Mouse (Mus musculus) limb, embryonic 12.5 days (tissue): Measurements from ENCODE around the gene Kif5a. TPM values are rescaled to one million over a fixed set of nuclear protein-coding genes. Genes with fewer than 3 reads are reported as not detected.

Source experiments
- ATAC-seq: fragments of 200-750 bp; cut with Nextera tagmentation; 2 replicates; pipeline ENCODE4 v1.8.0; 2017; ENCODE audit warnings: low read depth, moderate TSS enrichment; ENCODE audit not compliant: insufficient number of reproducible peaks, insufficient read depth, low FRiP score, low TSS enrichment
- H3K27ac ChIP-seq: fragments of 300-500 bp; sonication (generic); 2 replicates; pipeline ENCODE4 v1.5.1; 2016; ENCODE audit warnings: mild to moderate bottlenecking, moderate library complexity
- H3K27me3 ChIP-seq: fragments of 300-500 bp; sonication (generic); 2 replicates; pipeline ENCODE4 v1.6.1; 2016; ENCODE audit warnings: mild to moderate bottlenecking, moderate library complexity
- H3K36me3 ChIP-seq: fragments of 300-500 bp; sonication (generic); 2 replicates; pipeline ENCODE4 v1.6.1; 2016; ENCODE audit warnings: mild to moderate bottlenecking, moderate library complexity
- H3K4me1 ChIP-seq: fragments of 300-500 bp; sonication (generic); replicated peaks from 2 replicates; pipeline ENCODE4 v1.6.1; 2016
- H3K4me2 ChIP-seq: fragments of 300-500 bp; sonication (generic); 2 replicates; pipeline ENCODE4 v1.6.1; 2016; ENCODE audit warnings: mild to moderate bottlenecking, moderate library complexity
- H3K4me3 ChIP-seq: fragments of 300-500 bp; sonication (generic); replicated peaks from 2 replicates; pipeline ENCODE4 v1.5.1; 2016; ENCODE audit warnings: mild to moderate bottlenecking
- H3K9ac ChIP-seq: fragments of 300-500 bp; sonication (generic); replicated peaks from 2 replicates; pipeline ENCODE4 v1.6.1; 2016; ENCODE audit warnings: mild to moderate bottlenecking, moderate library complexity
- H3K9me3 ChIP-seq: fragments of 300-500 bp; sonication (generic); 2 replicates; pipeline ENCODE4 v1.6.1; 2016; ENCODE audit warnings: mild to moderate bottlenecking, moderate library complexity
- WGBS: fragments of 180-500 bp; shearing (Covaris S2); methylation state at CpG from one replicate; pipeline ENCODE4 v1.1.7; 2016; 5-methylcytosine and 5-hydroxymethylcytosine counted together
- polyA plus RNA-seq: library from polyadenylated mRNA; unstranded; fragments of >200 nt; fragmentation: Nextera tagmentation; extraction: Ambion mirVana; gene quantifications from 2 replicates; pipeline ENCODE4 v1.2.1, GENCODE M21; 2016

Kif5a gene
- polyA plus RNA-seq, 1 experiment from 2014 or later = 5.6 TPM

- H3K4me1 ChIP-seq = peaks cover 53% of the 10 kb centered on the region
- H3K36me3 ChIP-seq = peaks cover 55% of the 10 kb centered on the region
- peak within 1 kb of the TSS; percentile 98 for H3K4me2 ChIP-seq
These were observed 73.3 kb downstream of the Kif5a start, which contains the start of gene Arhgef25 for GRCm38 (mm10) chr10:127189651-127190381. Gene Arhgef25, minus strand, starts transcription at chr10:127190083.

GRCm38 (mm10) chr10:127189116-127189650 is 74.0 kb downstream of the Kif5a start:
- peak overlapping the region; percentile 96 for H3K27ac ChIP-seq
- peaks cover 53% of the 10 kb centered on the region for H3K4me1 ChIP-seq
- 1% methylated on average over 26 of the region's 26 CpGs for WGBS
- H3K4me3 ChIP-seq = peak overlapping the region; percentile 76
- ATAC-seq = no peak; the same call in 1 of the 2 replicates
- H3K9ac ChIP-seq = peak overlapping the region; percentile 93
- peaks cover 5% of the 10 kb centered on the region; the same call in 1 of the 2 replicates for H3K9me3 ChIP-seq
- H3K4me2 ChIP-seq = peak overlapping the region; percentile 98
- H3K27me3 ChIP-seq = peaks cover 7% of the 10 kb centered on the region; the same call in 1 of the 2 replicates
- H3K36me3 ChIP-seq = peaks cover 60% of the 10 kb centered on the region

More at GRCm38 (mm10) chr10:127189651-127190381, 73.3 kb downstream of the Kif5a start, which contains the start of gene Arhgef25:
- Histone ChIP-seq H3K9ac (peak within 1 kb of the TSS; percentile 93), H3K27ac (peak within 1 kb of the TSS; percentile 96), H3K4me3 (peak within 1 kb of the TSS; percentile 76), H3K9me3 (peaks cover 5% of the 10 kb centered on the region; the same call in 1 of the 2 replicates), H3K27me3 (peaks cover 4% of the 10 kb centered on the region; the same call in 1 of the 2 replicates)
- WGBS = under 1% methylated on average over 31 of the region's 35 CpGs
- no peak; the same call in 1 of the 2 replicates for ATAC-seq

- H3K36me3 ChIP-seq = peaks cover 62% of the 10 kb centered on the region
- peaks cover 57% of the 10 kb centered on the region for H3K4me1 ChIP-seq
- peak; percentile 85 for ATAC-seq
These were observed 74.6 kb downstream of the Kif5a start for GRCm38 (mm10) chr10:127188465-127189115.

GRCm38 (mm10) chr10:127188079-127188453 is 75.1 kb downstream of the Kif5a start:
- H3K4me1 ChIP-seq = peaks cover 57% of the 10 kb centered on the region
- peak; percentile 16; the same call in 1 of the 2 replicates for ATAC-seq
- H3K36me3 ChIP-seq = peaks cover 63% of the 10 kb centered on the region

More at GRCm38 (mm10) chr10:127188465-127189115, 74.6 kb downstream of the Kif5a start:
- peak overlapping the region; percentile 76 for H3K4me3 ChIP-seq
- peaks cover 7% of the 10 kb centered on the region; the same call in 1 of the 2 replicates for H3K27me3 ChIP-seq
- WGBS = under 1% methylated on average over 42 of the region's 46 CpGs
- peak overlapping the region; percentile 96 for H3K27ac ChIP-seq
- peak overlapping the region; percentile 98 for H3K4me2 ChIP-seq
- peaks cover 5% of the 10 kb centered on the region; the same call in 1 of the 2 replicates for H3K9me3 ChIP-seq
- H3K9ac ChIP-seq = peak overlapping the region; percentile 93

GRCm38 (mm10) chr10:127187371-127188078 is 75.6 kb downstream of the Kif5a start:
- H3K4me3 ChIP-seq = peak overlapping the region; percentile 76
- H3K27ac ChIP-seq = peak overlapping the region; percentile 96
- H3K36me3 ChIP-seq = peaks cover 63% of the 10 kb centered on the region
- H3K9me3 ChIP-seq = peaks cover 5% of the 10 kb centered on the region; the same call in 1 of the 2 replicates
- H3K4me2 ChIP-seq = peak overlapping the region; percentile 98
- peak overlapping the region; percentile 93 for H3K9ac ChIP-seq
- ATAC-seq = no peak
- H3K4me1 ChIP-seq = peaks cover 51% of the 10 kb centered on the region
- H3K27me3 ChIP-seq = peaks cover 12% of the 10 kb centered on the region; the same call in 1 of the 2 replicates
- WGBS = 42% methylated on average over 10 of the region's 10 CpGs

More at GRCm38 (mm10) chr10:127188079-127188453, 75.1 kb downstream of the Kif5a start:
- H3K9ac ChIP-seq = peak overlapping the region; percentile 93
- H3K27ac ChIP-seq = peak overlapping the region; percentile 96
- H3K4me2 ChIP-seq = peak overlapping the region; percentile 98
- WGBS = 1% methylated on average over 20 of the region's 21 CpGs
- peaks cover 5% of the 10 kb centered on the region; the same call in 1 of the 2 replicates for H3K9me3 ChIP-seq
- peaks cover 11% of the 10 kb centered on the region; the same call in 1 of the 2 replicates for H3K27me3 ChIP-seq
- H3K4me3 ChIP-seq = peak overlapping the region; percentile 76

GRCm38 (mm10) chr10:127186451-127186850 is 76.7 kb downstream of the Kif5a start:
- peaks cover 56% of the 10 kb centered on the region for H3K36me3 ChIP-seq
- ATAC-seq = no peak
- WGBS = 91% methylated on average over 1 of the region's 1 CpGs
- no peak overlapping the region for H3K4me3 ChIP-seq
- H3K27me3 ChIP-seq = peaks cover 20% of the 10 kb centered on the region
- H3K4me1 ChIP-seq = peaks cover 49% of the 10 kb centered on the region
- H3K4me2 ChIP-seq = no peak overlapping the region
- H3K9me3 ChIP-seq = peaks cover 5% of the 10 kb centered on the region; the same call in 1 of the 2 replicates
- H3K9ac ChIP-seq = no peak overlapping the region
- no peak overlapping the region for H3K27ac ChIP-seq

- peaks cover 5% of the 10 kb centered on the region; the same call in 1 of the 2 replicates for H3K9me3 ChIP-seq
- H3K27ac ChIP-seq = no peak overlapping the region
- ATAC-seq = no peak
- H3K36me3 ChIP-seq = peaks cover 47% of the 10 kb centered on the region
- H3K4me2 ChIP-seq = no peak overlapping the region
- H3K27me3 ChIP-seq = peaks cover 29% of the 10 kb centered on the region
- no peak overlapping the region for H3K9ac ChIP-seq
- no peak overlapping the region for H3K4me3 ChIP-seq
- H3K4me1 ChIP-seq = peaks cover 46% of the 10 kb centered on the region
- WGBS = 83% methylated on average over 15 of the region's 15 CpGs
These were observed 77.6 kb downstream of the Kif5a start for GRCm38 (mm10) chr10:127185506-127185905.

GRCm38 (mm10) chr10:127185101-127185500 is 78.0 kb downstream of the Kif5a start:
- ATAC-seq = no peak
- H3K4me1 ChIP-seq = peaks cover 46% of the 10 kb centered on the region
- no peak overlapping the region for H3K4me3 ChIP-seq
- H3K27ac ChIP-seq = no peak overlapping the region
- 72% methylated on average over 9 of the region's 9 CpGs for WGBS
- peaks cover 5% of the 10 kb centered on the region; the same call in 1 of the 2 replicates for H3K9me3 ChIP-seq
- peaks cover 45% of the 10 kb centered on the region for H3K36me3 ChIP-seq
- H3K4me2 ChIP-seq = no peak overlapping the region
- H3K9ac ChIP-seq = no peak overlapping the region
- peaks cover 33% of the 10 kb centered on the region for H3K27me3 ChIP-seq

- H3K4me3 ChIP-seq = 0 out of 2 replicates have a peak overlapping the region, but pooled peaks have one; percentile 7
- H3K4me1 ChIP-seq = peaks cover 40% of the 10 kb centered on the region
- WGBS = 13% methylated on average over 20 of the region's 20 CpGs
These were observed 79.4 kb downstream of the Kif5a start for GRCm38 (mm10) chr10:127183759-127184158.

GRCm38 (mm10) chr10:127182624-127183023 is 80.5 kb downstream of the Kif5a start:
- H3K9ac ChIP-seq = no peak overlapping the region
- no peak overlapping the region for H3K4me3 ChIP-seq
- H3K36me3 ChIP-seq = peaks cover 45% of the 10 kb centered on the region
- 93% methylated on average over 4 of the region's 4 CpGs for WGBS
- no peak overlapping the region for H3K4me2 ChIP-seq
- peaks cover 5% of the 10 kb centered on the region; the same call in 1 of the 2 replicates for H3K9me3 ChIP-seq
- peaks cover 58% of the 10 kb centered on the region for H3K27me3 ChIP-seq
- H3K27ac ChIP-seq = no peak overlapping the region
- ATAC-seq = no peak
- H3K4me1 ChIP-seq = peaks cover 44% of the 10 kb centered on the region

More at GRCm38 (mm10) chr10:127183759-127184158, 79.4 kb downstream of the Kif5a start:
- peaks cover 45% of the 10 kb centered on the region for H3K36me3 ChIP-seq
- H3K27ac ChIP-seq = no peak overlapping the region
- H3K4me2 ChIP-seq = peak overlapping the region; percentile 34
- H3K27me3 ChIP-seq = peaks cover 47% of the 10 kb centered on the region
- no peak for ATAC-seq
- 0 out of 2 replicates have a peak overlapping the region, but pooled peaks have one; percentile 18 for H3K9ac ChIP-seq
- H3K9me3 ChIP-seq = peaks cover 5% of the 10 kb centered on the region; the same call in 1 of the 2 replicates
